Mouse (Mus musculus) heart, embryonic 10.5 days (tissue): ENCODE measurements around the gene Olfr1497. TPM values are rescaled to one million over a fixed set of nuclear protein-coding genes. Genes with fewer than 3 reads are reported as not detected.
"Not testable (repeated sequence)": the region's sequence is repeated elsewhere in the genome, so short reads cannot be mapped to it uniquely, and the experiment has no call there.

ENCODE experiments used
- DNase-seq: peaks from one replicate; pipeline ENCODE4 v3.0.0-alpha.2; 2017; ENCODE audit warnings: low spot score
- H3K27ac ChIP-seq: fragments of 300-500 bp; sonication (generic); 2 replicates; pipeline ENCODE4 v1.5.1; 2016; ENCODE audit warnings: mild to moderate bottlenecking
- H3K27me3 ChIP-seq: fragments of 300-500 bp; sonication (generic); 2 replicates; pipeline ENCODE4 v1.6.1; 2016; ENCODE audit warnings: mild to moderate bottlenecking; ENCODE audit not compliant: poor library complexity, insufficient read depth, severe bottlenecking
- H3K36me3 ChIP-seq: fragments of 300-500 bp; sonication (generic); 2 replicates; pipeline ENCODE4 v1.6.1; 2016; ENCODE audit warnings: mild to moderate bottlenecking, moderate library complexity
- H3K4me1 ChIP-seq: fragments of 300-500 bp; sonication (generic); 2 replicates; pipeline ENCODE4 v1.6.1; 2016; ENCODE audit warnings: mild to moderate bottlenecking
- H3K4me3 ChIP-seq: fragments of 300-500 bp; sonication (generic); 2 replicates; pipeline ENCODE4 v1.5.1; 2016; ENCODE audit warnings: mild to moderate bottlenecking, moderate library complexity
- H3K9me3 ChIP-seq: fragments of 300-500 bp; sonication (generic); 2 replicates; pipeline ENCODE4 v1.6.1; 2016; ENCODE audit warnings: mild to moderate bottlenecking, moderate library complexity
- WGBS: fragments of 180-500 bp; shearing (Covaris S2); methylation state at CpG from one replicate; pipeline ENCODE4 v1.1.7; 2016; 5-methylcytosine and 5-hydroxymethylcytosine counted together
- polyA plus RNA-seq: library from polyadenylated mRNA; unstranded; fragments of >200 nt; fragmentation: Nextera tagmentation; extraction: Ambion mirVana; gene quantifications from 2 replicates; pipeline ENCODE4 v1.2.1, GENCODE M21; 2016

Gene Olfr1497
- polyA plus RNA-seq: not detected in 2 replicates

GRCm38 (mm10) chr19:13798102-13798501 is at the start of gene Olfr1497:
Gene Olfr1497 (minus strand): TSS chr19:13798202.
- no peaks in the 10 kb centered on the region for H3K27me3 ChIP-seq
- no peaks in the 10 kb centered on the region for H3K9me3 ChIP-seq
- DNase-seq: no peak
- no peaks in the 10 kb centered on the region for H3K36me3 ChIP-seq
- H3K4me3 ChIP-seq: no peak within 1 kb of the TSS
- no peak within 1 kb of the TSS for H3K27ac ChIP-seq
- no peaks in the 10 kb centered on the region for H3K4me1 ChIP-seq

GRCm38 (mm10) chr19:13830388-13830787 is 32.4 kb upstream of the Olfr1497 start, which contains the start of gene Olfr1500:
Gene Olfr1500 (minus strand): TSS chr19:13830488.
- H3K4me3 ChIP-seq: no peak within 1 kb of the TSS
- no peaks in the 10 kb centered on the region for H3K4me1 ChIP-seq
- no peak for DNase-seq
- no peaks in the 10 kb centered on the region for H3K9me3 ChIP-seq
- H3K27ac ChIP-seq: no peak within 1 kb of the TSS
- H3K36me3 ChIP-seq: no peaks in the 10 kb centered on the region
- H3K27me3 ChIP-seq: no peaks in the 10 kb centered on the region

- 85% methylated on average over 3 of the region's 3 CpGs for WGBS
- no peak for DNase-seq
Measured at GRCm38 (mm10) chr19:13828447-13828846, 30.4 kb upstream of the Olfr1497 start.

GRCm38 (mm10) chr19:13820847-13821246 is 22.8 kb upstream of the Olfr1497 start:
- 50% methylated on average over 5 of the region's 5 CpGs for WGBS
- Histone ChIP-seq H3K4me1 (no peaks in the 10 kb centered on the region), H3K27me3 (no peaks in the 10 kb centered on the region), H3K4me3 (no peak overlapping the region), H3K27ac (no peak overlapping the region), H3K9me3 (no peaks in the 10 kb centered on the region), H3K36me3 (no peaks in the 10 kb centered on the region)
- DNase-seq: no peak

More at GRCm38 (mm10) chr19:13828447-13828846, 30.4 kb upstream of the Olfr1497 start:
- no peaks in the 10 kb centered on the region for H3K27me3 ChIP-seq
- H3K36me3 ChIP-seq: no peaks in the 10 kb centered on the region
- H3K4me1 ChIP-seq: no peaks in the 10 kb centered on the region
- H3K27ac ChIP-seq: no peak overlapping the region
- H3K9me3 ChIP-seq: no peaks in the 10 kb centered on the region
- no peak overlapping the region for H3K4me3 ChIP-seq

- Histone ChIP-seq H3K9me3 (no peaks in the 10 kb centered on the region), H3K4me1 (no peaks in the 10 kb centered on the region), H3K27ac (no peak within 1 kb of the TSS), H3K36me3 (no peaks in the 10 kb centered on the region), H3K27me3 (no peaks in the 10 kb centered on the region), H3K4me3 (no peak within 1 kb of the TSS)
- DNase-seq: no peak
Measured at GRCm38 (mm10) chr19:13819347-13819746, 21.3 kb upstream of the Olfr1497 start, which contains the start of gene Olfr1499. Gene Olfr1499 (minus strand): TSS chr19:13819447.

GRCm38 (mm10) chr19:13818827-13819226 is 20.8 kb upstream of the Olfr1497 start:
- no peak for DNase-seq
- no peak overlapping the region for H3K4me3 ChIP-seq

GRCm38 (mm10) chr19:13812823-13813222 is 14.8 kb upstream of the Olfr1497 start:
- no peak overlapping the region for H3K4me3 ChIP-seq
- H3K27me3 ChIP-seq: no peaks in the 10 kb centered on the region
- no peaks in the 10 kb centered on the region for H3K9me3 ChIP-seq
- H3K27ac ChIP-seq: no peak overlapping the region
- no peaks in the 10 kb centered on the region for H3K36me3 ChIP-seq
- WGBS: 53% methylated on average over 2 of the region's 2 CpGs
- no peaks in the 10 kb centered on the region for H3K4me1 ChIP-seq
- no peak for DNase-seq

More at GRCm38 (mm10) chr19:13818827-13819226, 20.8 kb upstream of the Olfr1497 start:
- H3K9me3 ChIP-seq: no peaks in the 10 kb centered on the region
- 25% methylated on average over 5 of the region's 5 CpGs for WGBS
- H3K27ac ChIP-seq: no peak overlapping the region
- no peaks in the 10 kb centered on the region for H3K36me3 ChIP-seq
- no peaks in the 10 kb centered on the region for H3K4me1 ChIP-seq
- no peaks in the 10 kb centered on the region for H3K27me3 ChIP-seq

GRCm38 (mm10) chr19:13805486-13805885 is 7.5 kb upstream of the Olfr1497 start:
- not testable (repeated sequence) for DNase-seq, H3K4me1 ChIP-seq, H3K27me3 ChIP-seq, H3K27ac ChIP-seq, H3K9me3 ChIP-seq, H3K36me3 ChIP-seq, H3K4me3 ChIP-seq
- 66% methylated on average over 1 of the region's 1 CpGs for WGBS

GRCm38 (mm10) chr19:13777578-13777977 is 20.4 kb downstream of the Olfr1497 start, which contains the start of gene Olfr1496:
Gene Olfr1496 (plus strand): TSS chr19:13777878.
- Histone ChIP-seq H3K27me3 (no peaks in the 10 kb centered on the region), H3K36me3 (no peaks in the 10 kb centered on the region), H3K4me1 (no peaks in the 10 kb centered on the region), H3K9me3 (no peaks in the 10 kb centered on the region), H3K27ac (no peak within 1 kb of the TSS), H3K4me3 (no peak within 1 kb of the TSS)
- 81% methylated on average over 1 of the region's 1 CpGs for WGBS
- no peak for DNase-seq

- Histone ChIP-seq H3K27ac (no peak overlapping the region), H3K27me3 (no peaks in the 10 kb centered on the region), H3K4me3 (no peak overlapping the region), H3K9me3 (0 out of 2 replicates have a peak, but pooled peaks cover 3% of the 10 kb centered on the region), H3K36me3 (no peaks in the 10 kb centered on the region), H3K4me1 (no peaks in the 10 kb centered on the region)
- 85% methylated on average over 9 of the region's 9 CpGs for WGBS
- DNase-seq: no peak
Measured at GRCm38 (mm10) chr19:13768565-13769276, 29.3 kb downstream of the Olfr1497 start.

GRCm38 (mm10) chr19:13764306-13764705 is 33.7 kb downstream of the Olfr1497 start, which contains the start of gene Olfr1495:
Gene Olfr1495 (plus strand): TSS chr19:13764606.
- Histone ChIP-seq H3K36me3 (no peaks in the 10 kb centered on the region), H3K9me3 (0 out of 2 replicates have a peak, but pooled peaks cover 3% of the 10 kb centered on the region), H3K4me3 (no peak within 1 kb of the TSS), H3K27ac (no peak within 1 kb of the TSS), H3K4me1 (no peaks in the 10 kb centered on the region), H3K27me3 (no peaks in the 10 kb centered on the region)
- DNase-seq: no peak
- whole genome bisulfite sequencing: 70% methylated on average over 3 of the region's 3 CpGs

- H3K4me3 ChIP-seq: no peak overlapping the region
- DNase-seq: no peak
- H3K4me1 ChIP-seq: no peaks in the 10 kb centered on the region
- H3K27me3 ChIP-seq: no peaks in the 10 kb centered on the region
- H3K27ac ChIP-seq: no peak overlapping the region
- no peaks in the 10 kb centered on the region for H3K36me3 ChIP-seq
- H3K9me3 ChIP-seq: no peaks in the 10 kb centered on the region
- WGBS: 78% methylated on average over 1 of the region's 1 CpGs
Measured at GRCm38 (mm10) chr19:13749366-13749765, 48.6 kb downstream of the Olfr1497 start.
